Mouse (Mus musculus) midbrain, embryonic 14.5 days (tissue): Measurements from ENCODE around the gene P3h3. TPM values are rescaled to one million over a fixed set of nuclear protein-coding genes. Genes with fewer than 3 reads are reported as not detected.
"Not testable (repeated sequence)": the region's sequence is repeated elsewhere in the genome, so short reads cannot be mapped to it uniquely, and the experiment has no call there.

ENCODE experiments used
- ATAC-seq: fragments of 200-750 bp; cut with Nextera tagmentation; 2 replicates; pipeline ENCODE4 v1.8.0; 2017; ENCODE audit warnings: moderate number of reproducible peaks, moderate library complexity; ENCODE audit not compliant: low FRiP score, low TSS enrichment
- DNase-seq: peaks from one replicate; pipeline ENCODE4 v3.0.0-alpha.2; 2015
- H3K27ac ChIP-seq: fragments of 300-500 bp; sonication (generic); replicated peaks from 2 replicates; pipeline ENCODE4 v1.5.1; 2014; ENCODE audit warnings: mild to moderate bottlenecking, low read depth, low read length, moderate library complexity
- H3K27me3 ChIP-seq: fragments of 300-500 bp; sonication (generic); 2 replicates; pipeline ENCODE4 v1.6.1; 2014; ENCODE audit warnings: low read length, control low read depth, mixed read lengths; ENCODE audit not compliant: control insufficient read depth, insufficient read depth
- H3K36me3 ChIP-seq: fragments of 300-500 bp; sonication (generic); 2 replicates; pipeline ENCODE4 v1.6.1; 2014; ENCODE audit warnings: low read length, control low read depth; ENCODE audit not compliant: control insufficient read depth, insufficient read depth
- H3K4me1 ChIP-seq: fragments of 300-500 bp; sonication (generic); 2 replicates; pipeline ENCODE4 v1.6.1; 2014; ENCODE audit warnings: mild to moderate bottlenecking, antibody characterized with exemption, low read length, control low read depth; ENCODE audit not compliant: control insufficient read depth, insufficient read depth
- H3K4me2 ChIP-seq: fragments of 300-500 bp; sonication (generic); 2 replicates; pipeline ENCODE4 v1.6.1; 2014; ENCODE audit warnings: mild to moderate bottlenecking, low read length, moderate library complexity
- H3K4me3 ChIP-seq: fragments of 300-500 bp; sonication (generic); replicated peaks from 2 replicates; pipeline ENCODE4 v1.5.1; 2014; ENCODE audit warnings: low read depth, low read length
- H3K9ac ChIP-seq: fragments of 300-500 bp; sonication (generic); replicated peaks from 2 replicates; pipeline ENCODE4 v1.6.1; 2014; ENCODE audit warnings: mild to moderate bottlenecking, low read length, moderate library complexity
- H3K9me3 ChIP-seq: fragments of 300-500 bp; sonication (generic); 2 replicates; pipeline ENCODE4 v1.6.1; 2016; ENCODE audit warnings: low read length, control low read depth, mixed read lengths; ENCODE audit not compliant: control insufficient read depth
- WGBS: fragments of 180-500 bp; shearing (Covaris S2); extraction: QIAGEN DNeasy Blood & Tissue Kit; methylation state at CpG from one replicate; pipeline ENCODE4 v1.1.7; 2014; 5-methylcytosine and 5-hydroxymethylcytosine counted together
- polyA plus RNA-seq: library from polyadenylated mRNA; unstranded; fragments of >200 nt; fragmentation: Nextera tagmentation; extraction: Ambion mirVana; gene quantifications from 2 replicates; pipeline ENCODE4 v1.2.1, GENCODE M21; 2014

P3h3 gene
- polyA plus RNA-seq, 1 experiment from 2014 or later, result 13.9 TPM

DNA sequence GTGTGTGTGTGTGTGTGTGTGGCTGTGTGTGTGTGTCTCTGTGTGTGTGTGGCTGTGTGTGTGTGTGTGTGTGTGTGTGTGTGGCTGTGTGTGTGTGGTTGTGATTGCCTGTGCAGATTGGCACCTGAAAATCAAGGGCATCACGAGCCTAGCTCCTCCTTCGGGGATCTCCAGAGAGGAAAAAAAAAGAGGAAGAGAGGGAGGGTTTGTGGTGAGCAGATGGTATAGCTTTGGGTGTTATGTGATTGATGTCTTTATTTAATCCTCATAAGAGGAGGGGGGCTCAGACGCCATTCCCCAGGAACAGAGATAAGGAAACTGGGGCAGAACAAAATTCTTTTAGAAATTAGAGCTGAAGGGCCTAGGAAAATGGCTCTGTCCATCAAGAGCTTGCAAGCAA lies 40.8 kb upstream of the P3h3 start:
- ATAC-seq (no peak), DNase-seq (no peak)
- Histone ChIP-seq H3K4me3 (no peak overlapping the region), H3K36me3 (no peaks in the 10 kb centered on the region), H3K27me3 (no peaks in the 10 kb centered on the region), H3K9me3 (no peaks in the 10 kb centered on the region), H3K4me2 (no peak overlapping the region), H3K27ac (no peak overlapping the region), H3K4me1 (peaks cover 1% of the 10 kb centered on the region; the same call in 1 of the 2 replicates), H3K9ac (no peak overlapping the region)
- 25% methylated on average over 3 of the region's 3 CpGs for whole genome bisulfite sequencing

- H3K9me3 ChIP-seq, result not testable (repeated sequence)
These were observed 36.6 kb upstream of the P3h3 start for GRCm38 (mm10) chr6:124894113-124894512.

DNA sequence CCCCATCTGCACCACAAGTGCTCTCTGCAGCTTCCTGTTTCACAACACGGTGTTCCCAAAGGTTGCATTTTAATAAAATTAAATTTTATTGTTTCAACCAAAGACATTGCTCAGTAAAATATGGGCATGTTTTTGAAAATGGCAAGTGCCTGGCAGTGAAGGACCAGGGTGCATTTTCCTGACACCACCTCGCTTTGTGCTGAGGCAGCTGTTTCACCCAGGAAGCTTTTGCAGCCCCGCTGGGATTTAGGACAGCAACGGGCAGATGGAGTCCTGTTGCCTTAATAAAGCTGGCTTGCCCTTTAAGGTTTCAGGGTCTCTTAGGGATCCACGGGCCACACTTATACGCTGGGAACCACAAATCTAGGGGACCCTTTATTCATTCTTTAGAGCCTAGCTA lies 33.4 kb upstream of the P3h3 start:
- Histone ChIP-seq H3K9ac (no peak overlapping the region), H3K36me3 (no peaks in the 10 kb centered on the region), H3K4me1 (no peaks in the 10 kb centered on the region), H3K27ac (no peak overlapping the region), H3K9me3 (no peaks in the 10 kb centered on the region; the same call in 1 of the 2 replicates), H3K4me3 (no peak overlapping the region), H3K4me2 (no peak overlapping the region), H3K27me3 (no peaks in the 10 kb centered on the region)
- no peak for DNase-seq
- WGBS, result 64% methylated on average over 6 of the region's 6 CpGs
- no peak for ATAC-seq

More at GRCm38 (mm10) chr6:124894113-124894512, 36.6 kb upstream of the P3h3 start:
- H3K4me2 ChIP-seq, H3K36me3 ChIP-seq, H3K27me3 ChIP-seq, ATAC-seq, H3K4me3 ChIP-seq, H3K27ac ChIP-seq, DNase-seq, H3K4me1 ChIP-seq, H3K9ac ChIP-seq: not testable (repeated sequence)
- 87% methylated on average over 2 of the region's 2 CpGs for WGBS

DNA sequence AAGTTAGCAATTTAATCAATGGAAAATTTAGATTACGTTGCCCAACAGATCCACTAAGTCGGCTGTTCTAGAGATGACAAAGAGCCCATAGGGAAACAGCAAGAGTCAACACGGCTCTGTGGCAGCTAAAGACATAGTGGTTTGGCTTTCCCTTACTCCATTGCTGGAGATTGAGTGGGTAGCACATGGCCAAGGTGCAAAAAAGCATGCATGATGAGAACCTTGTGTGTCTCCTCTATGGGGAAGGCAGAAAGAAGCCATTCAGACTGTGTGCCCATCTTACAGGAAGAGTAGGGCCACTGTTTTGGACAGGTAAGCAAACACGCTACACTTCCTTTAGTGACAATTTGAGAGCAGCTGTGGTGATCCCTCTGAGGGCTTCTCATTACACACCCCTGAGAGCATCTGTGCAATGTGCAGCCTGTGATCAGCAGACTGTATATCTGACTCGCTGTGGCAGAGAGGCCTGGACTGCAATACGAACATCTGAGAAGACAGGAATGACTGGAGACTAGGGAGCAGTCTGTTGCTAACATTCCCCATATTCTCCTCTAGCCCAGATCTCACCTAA lies 31.1 kb upstream of the P3h3 start:
- Histone ChIP-seq H3K9ac (no peak overlapping the region), H3K36me3 (no peaks in the 10 kb centered on the region), H3K4me3 (no peak overlapping the region), H3K27me3 (no peaks in the 10 kb centered on the region), H3K9me3 (no peaks in the 10 kb centered on the region; the same call in 1 of the 2 replicates), H3K4me1 (no peaks in the 10 kb centered on the region), H3K27ac (no peak overlapping the region), H3K4me2 (no peak overlapping the region)
- 92% methylated on average over 6 of the region's 6 CpGs for WGBS
- ATAC-seq (no peak), DNase-seq (no peak)

DNA sequence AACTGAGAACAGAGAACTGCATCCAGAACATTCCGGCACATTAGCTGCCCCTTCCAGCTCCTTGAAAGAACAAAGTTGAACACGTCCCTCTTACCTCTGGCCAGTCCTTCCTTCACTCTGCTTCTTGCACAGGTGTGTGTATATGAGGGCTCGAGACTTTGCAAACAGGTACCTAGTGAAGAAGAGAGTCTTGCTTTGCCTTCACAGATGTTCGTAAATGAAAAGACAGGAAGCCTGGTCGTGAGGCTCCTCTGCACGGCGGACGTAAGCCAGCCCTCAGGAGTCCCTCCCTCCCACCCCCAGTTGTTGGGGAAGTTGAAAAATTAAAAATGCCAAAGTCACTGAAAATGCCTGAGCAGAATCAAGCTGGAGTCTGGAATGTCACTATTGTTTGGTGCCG lies 30.4 kb upstream of the P3h3 start, which contains the start of gene Cd4:
Gene Cd4, minus strand, starts transcription at position 236 of the 400 bp plus-strand sequence.
- H3K4me1 ChIP-seq, result no peaks in the 10 kb centered on the region
- no peak within 1 kb of the TSS for H3K4me3 ChIP-seq
- no peak within 1 kb of the TSS for H3K27ac ChIP-seq
- WGBS, result 91% methylated on average over 9 of the region's 9 CpGs
- no peak within 1 kb of the TSS for H3K4me2 ChIP-seq
- no peaks in the 10 kb centered on the region; the same call in 1 of the 2 replicates for H3K9me3 ChIP-seq
- H3K9ac ChIP-seq, result no peak within 1 kb of the TSS
- H3K27me3 ChIP-seq, result no peaks in the 10 kb centered on the region
- DNase-seq, result no peak
- H3K36me3 ChIP-seq, result no peaks in the 10 kb centered on the region
- ATAC-seq, result no peak

DNA sequence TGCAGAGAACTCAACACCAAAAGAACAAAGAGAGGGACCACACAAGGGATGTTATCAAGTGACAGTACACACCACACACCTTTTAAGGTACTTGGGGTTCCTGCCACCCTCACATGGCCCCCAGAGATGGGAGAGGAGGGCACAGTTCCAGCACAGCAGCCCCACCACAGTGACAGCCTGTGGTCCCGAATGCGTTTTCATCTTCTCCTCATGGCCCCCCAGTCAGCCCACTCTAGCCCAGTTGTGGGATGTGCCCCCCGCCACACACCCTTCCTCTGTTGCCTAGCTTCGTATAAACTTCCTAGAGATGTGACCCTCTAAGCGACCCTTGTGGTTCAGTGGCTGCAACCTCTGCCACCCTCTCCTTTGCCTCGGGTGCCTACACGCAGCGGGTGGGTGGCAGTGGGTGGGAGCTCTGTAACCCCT lies 28.4 kb upstream of the P3h3 start:
- Histone ChIP-seq H3K9ac (no peak overlapping the region), H3K27ac (no peak overlapping the region), H3K9me3 (no peaks in the 10 kb centered on the region; the same call in 1 of the 2 replicates), H3K4me1 (no peaks in the 10 kb centered on the region), H3K4me3 (no peak overlapping the region), H3K27me3 (no peaks in the 10 kb centered on the region), H3K4me2 (no peak overlapping the region), H3K36me3 (no peaks in the 10 kb centered on the region)
- 94% methylated on average over 8 of the region's 8 CpGs for WGBS
- DNase-seq, result no peak
- no peak for ATAC-seq

DNA sequence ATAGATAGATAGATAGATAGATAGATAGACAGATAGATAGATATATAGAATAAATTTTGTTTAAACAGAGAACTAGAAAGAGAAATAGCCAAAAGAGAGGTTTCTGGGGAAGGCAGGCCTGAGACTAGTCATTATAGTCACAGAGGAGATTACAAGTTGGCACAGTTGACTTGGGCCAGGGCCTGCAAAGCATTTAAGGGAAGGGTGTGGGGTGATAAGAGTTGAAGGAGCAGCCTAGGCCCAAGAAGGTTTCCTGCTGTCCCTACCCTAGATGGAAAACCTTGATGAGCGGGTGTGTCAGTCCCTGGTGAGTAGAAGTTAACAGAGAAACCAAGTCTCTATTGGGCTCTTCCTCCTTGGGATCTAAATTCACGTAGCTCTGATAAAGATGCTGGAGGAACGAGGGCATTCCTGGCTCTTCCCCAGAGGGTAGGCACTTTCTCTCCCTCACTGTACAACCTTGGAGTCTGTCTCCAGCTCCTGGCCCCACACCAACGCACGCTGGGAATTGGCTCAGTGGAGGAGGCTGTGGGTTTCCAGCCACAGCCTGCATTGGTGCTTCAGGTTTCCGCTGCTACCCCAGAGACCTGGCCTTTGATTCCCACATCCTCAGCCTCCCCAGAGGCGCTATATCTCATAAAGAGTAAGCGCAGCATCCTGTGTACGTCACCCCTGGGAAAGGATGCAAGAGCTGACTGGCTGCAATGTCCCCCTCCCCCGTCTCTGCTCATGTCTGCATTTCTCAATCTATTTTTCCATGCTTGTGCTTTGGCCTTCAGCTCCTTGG lies 27.4 kb upstream of the P3h3 start:
- no peaks in the 10 kb centered on the region for H3K4me1 ChIP-seq
- no peaks in the 10 kb centered on the region for H3K36me3 ChIP-seq
- no peak overlapping the region for H3K4me3 ChIP-seq
- no peak overlapping the region for H3K4me2 ChIP-seq
- no peaks in the 10 kb centered on the region for H3K27me3 ChIP-seq
- ATAC-seq (no peak), DNase-seq (no peak)
- no peak overlapping the region for H3K27ac ChIP-seq
- no peak overlapping the region for H3K9ac ChIP-seq
- WGBS, result 83% methylated on average over 10 of the region's 10 CpGs
- no peaks in the 10 kb centered on the region; the same call in 1 of the 2 replicates for H3K9me3 ChIP-seq

GRCm38 (mm10) chr6:124883351-124883750 lies 25.8 kb upstream of the P3h3 start:
- H3K27ac ChIP-seq, result no peak overlapping the region
- no peaks in the 10 kb centered on the region for H3K36me3 ChIP-seq
- WGBS, result 62% methylated on average over 10 of the region's 10 CpGs
- ATAC-seq, result no peak
- no peaks in the 10 kb centered on the region for H3K27me3 ChIP-seq
- DNase-seq, result no peak
- no peaks in the 10 kb centered on the region for H3K4me1 ChIP-seq
- no peak overlapping the region for H3K4me3 ChIP-seq
- no peak overlapping the region for H3K4me2 ChIP-seq
- H3K9me3 ChIP-seq, result no peaks in the 10 kb centered on the region
- H3K9ac ChIP-seq, result no peak overlapping the region

DNA sequence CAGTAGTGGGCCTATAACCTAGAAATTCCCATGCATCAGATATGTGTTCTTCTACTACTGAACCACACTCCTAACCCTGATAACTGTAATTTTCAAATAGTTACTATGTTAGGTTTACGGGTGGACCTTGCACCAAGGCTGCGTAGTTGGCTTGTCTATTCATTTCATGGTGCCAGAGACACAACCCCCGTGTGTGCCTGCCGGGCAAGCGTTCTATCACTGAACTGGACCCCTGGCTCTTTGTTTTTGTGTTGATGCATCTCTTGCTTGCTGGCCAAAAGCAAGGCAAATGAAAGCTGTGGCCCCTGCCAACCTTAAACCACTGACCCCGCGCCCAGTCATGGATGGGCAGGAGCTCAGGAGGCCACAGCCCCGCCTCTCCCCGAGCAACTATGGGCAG lies 24.3 kb upstream of the P3h3 start:
- no peak for ATAC-seq
- H3K9ac ChIP-seq, result no peak overlapping the region

More for the DNA sequence above, 24.3 kb upstream of the P3h3 start:
- H3K4me1 ChIP-seq, result no peaks in the 10 kb centered on the region
- H3K4me3 ChIP-seq, result no peak overlapping the region
- H3K27ac ChIP-seq, result no peak overlapping the region
- no peaks in the 10 kb centered on the region for H3K36me3 ChIP-seq
- 96% methylated on average over 9 of the region's 9 CpGs for WGBS
- H3K4me2 ChIP-seq, result no peak overlapping the region
- no peaks in the 10 kb centered on the region for H3K27me3 ChIP-seq
- DNase-seq, result no peak
- H3K9me3 ChIP-seq, result no peaks in the 10 kb centered on the region
